Mouse (Mus musculus) midbrain, embryonic 12.5 days (tissue): ENCODE data around the gene 4933415A04Rik. TPM values are rescaled to one million over a fixed set of nuclear protein-coding genes. Genes with fewer than 3 reads are reported as not detected.

Experiments
- ATAC-seq: fragments of 200-750 bp; cut with Nextera tagmentation; 2 replicates; pipeline ENCODE4 v1.8.0; 2017; ENCODE audit warnings: low read depth, moderate TSS enrichment, moderate library complexity; ENCODE audit not compliant: low FRiP score
- H3K27ac ChIP-seq: fragments of 300-500 bp; sonication (generic); replicated peaks from 2 replicates; pipeline ENCODE4 v1.5.1; 2016; ENCODE audit warnings: mild to moderate bottlenecking
- H3K27me3 ChIP-seq: fragments of 300-500 bp; sonication (generic); 2 replicates; pipeline ENCODE4 v1.6.1; 2016; ENCODE audit warnings: mild to moderate bottlenecking
- H3K36me3 ChIP-seq: fragments of 300-500 bp; sonication (generic); 2 replicates; pipeline ENCODE4 v1.6.1; 2016
- H3K4me1 ChIP-seq: fragments of 300-500 bp; sonication (generic); 2 replicates; pipeline ENCODE4 v1.6.1; 2016
- H3K4me2 ChIP-seq: fragments of 300-500 bp; sonication (generic); replicated peaks from 2 replicates; pipeline ENCODE4 v1.6.1; 2016; ENCODE audit warnings: mild to moderate bottlenecking, moderate library complexity
- H3K4me3 ChIP-seq: fragments of 300-500 bp; sonication (generic); 2 replicates; pipeline ENCODE4 v1.5.1; 2016; ENCODE audit warnings: mild to moderate bottlenecking
- H3K9ac ChIP-seq: fragments of 300-500 bp; sonication (generic); replicated peaks from 2 replicates; pipeline ENCODE4 v1.6.1; 2016; ENCODE audit warnings: mild to moderate bottlenecking, moderate library complexity
- H3K9me3 ChIP-seq: fragments of 300-500 bp; sonication (generic); 2 replicates; pipeline ENCODE4 v1.6.1; 2016; ENCODE audit warnings: mild to moderate bottlenecking
- WGBS: fragments of 180-500 bp; shearing (Covaris S2); methylation state at CpG from one replicate; pipeline ENCODE4 v1.1.7; 2016; 5-methylcytosine and 5-hydroxymethylcytosine counted together
- polyA plus RNA-seq: library from polyadenylated mRNA; unstranded; fragments of >200 nt; fragmentation: Nextera tagmentation; extraction: Ambion mirVana; gene quantifications from 2 replicates; pipeline ENCODE4 v1.2.1, GENCODE M21; 2016

Gene 4933415A04Rik
- polyA plus RNA-seq, 1 experiment from 2014 or later, result 8.4 TPM

DNA sequence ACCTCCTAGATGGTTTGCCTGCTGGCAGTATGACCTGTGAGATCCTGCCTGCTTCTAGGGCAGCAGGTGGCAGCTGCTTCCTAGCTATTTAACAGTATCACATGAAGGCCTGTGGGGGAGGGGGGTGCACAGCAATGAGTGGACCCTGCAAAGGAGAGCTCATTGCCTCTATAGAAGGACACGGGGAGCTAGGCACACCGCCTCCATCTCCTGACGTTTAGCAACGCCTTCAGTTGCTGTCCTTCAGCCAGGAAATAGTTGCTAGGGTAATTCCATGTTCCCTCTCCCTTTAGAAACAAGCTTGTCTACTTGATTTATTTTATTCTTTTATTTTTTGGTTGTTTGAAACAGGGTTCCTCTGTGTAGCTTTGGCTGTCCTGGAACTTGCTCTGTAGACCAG is 49.9 kb downstream of the 4933415A04Rik start:
- Histone ChIP-seq H3K4me2 (no peak overlapping the region), H3K9ac (no peak overlapping the region), H3K4me3 (no peak overlapping the region), H3K4me1 (peaks cover 5% of the 10 kb centered on the region), H3K27ac (no peak overlapping the region), H3K36me3 (no peaks in the 10 kb centered on the region), H3K27me3 (no peaks in the 10 kb centered on the region), H3K9me3 (0 out of 2 replicates have a peak, but pooled peaks cover 5% of the 10 kb centered on the region)
- no peak for ATAC-seq
- 87% methylated on average over 4 of the region's 4 CpGs for WGBS

DNA sequence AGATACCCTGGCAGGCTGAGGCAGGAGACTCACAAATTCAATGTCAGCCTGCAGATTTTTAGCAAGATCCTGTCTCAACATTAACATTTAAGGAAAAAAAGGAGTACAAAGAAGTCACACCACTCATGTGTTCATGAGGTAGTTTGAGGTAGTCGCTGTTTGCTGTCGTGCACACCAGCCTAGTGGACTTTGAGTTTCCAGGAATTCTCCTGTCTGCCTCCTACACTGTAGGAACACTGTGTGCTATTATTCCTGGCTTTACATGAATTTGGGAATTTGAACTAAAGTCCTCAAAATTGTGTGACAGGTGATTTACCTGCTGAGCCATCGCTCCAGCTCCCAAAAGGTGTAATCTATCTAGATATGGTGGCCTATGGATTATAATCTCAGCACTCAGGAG is 51.6 kb downstream of the 4933415A04Rik start:
- H3K9me3 ChIP-seq, result 0 out of 2 replicates have a peak, but pooled peaks cover 5% of the 10 kb centered on the region
- no peak overlapping the region for H3K27ac ChIP-seq
- H3K4me3 ChIP-seq, result no peak overlapping the region
- H3K36me3 ChIP-seq, result no peaks in the 10 kb centered on the region
- no peak overlapping the region for H3K9ac ChIP-seq
- 93% methylated on average over 3 of the region's 3 CpGs for WGBS
- no peaks in the 10 kb centered on the region for H3K27me3 ChIP-seq
- H3K4me2 ChIP-seq, result no peak overlapping the region
- H3K4me1 ChIP-seq, result peaks cover 14% of the 10 kb centered on the region
- no peak for ATAC-seq

Other genes with a start within 250 kb of the 4933415A04Rik start
- 73.3 and 76.1 TPM in 2 replicates for gene Pttg1, start 160.8 kb upstream of the 4933415A04Rik start, polyA plus RNA-seq
- gene Slu7, start 153.3 kb upstream of the 4933415A04Rik start, polyA plus RNA-seq, result 66.7 and 73.5 TPM in 2 replicates
- gene C1qtnf2, start 112.8 kb upstream of the 4933415A04Rik start, polyA plus RNA-seq, result 3.7 and 4.5 TPM in 2 replicates
- 32.4 and 32.6 TPM in 2 replicates for gene Ccnjl, start 58.3 kb upstream of the 4933415A04Rik start, polyA plus RNA-seq
- not detected in 2 replicates for gene Fabp6, start 14.5 kb downstream of the 4933415A04Rik start, polyA plus RNA-seq
- 50.9 and 60.7 TPM in 2 replicates for gene Pwwp2a, start 95.0 kb downstream of the 4933415A04Rik start, polyA plus RNA-seq
- 79.2 and 82.1 TPM in 2 replicates for gene Ttc1, start 161.0 kb downstream of the 4933415A04Rik start, polyA plus RNA-seq